Mouse (Mus musculus) limb, embryonic 12.5 days (tissue): ENCODE data around the gene Arrb1. TPM values are rescaled to one million over a fixed set of nuclear protein-coding genes. Genes with fewer than 3 reads are reported as not detected.
A peak's percentile ranks its signal among the peaks of the same experiment; 100 is the strongest.

Experiments
- ATAC-seq: fragments of 200-750 bp; cut with Nextera tagmentation; 2 replicates; pipeline ENCODE4 v1.8.0; 2017; ENCODE audit warnings: low read depth, moderate TSS enrichment; ENCODE audit not compliant: insufficient number of reproducible peaks, insufficient read depth, low FRiP score, low TSS enrichment
- H3K27ac ChIP-seq: fragments of 300-500 bp; sonication (generic); 2 replicates; pipeline ENCODE4 v1.5.1; 2016; ENCODE audit warnings: mild to moderate bottlenecking, moderate library complexity
- H3K27me3 ChIP-seq: fragments of 300-500 bp; sonication (generic); 2 replicates; pipeline ENCODE4 v1.6.1; 2016; ENCODE audit warnings: mild to moderate bottlenecking, moderate library complexity
- H3K36me3 ChIP-seq: fragments of 300-500 bp; sonication (generic); 2 replicates; pipeline ENCODE4 v1.6.1; 2016; ENCODE audit warnings: mild to moderate bottlenecking, moderate library complexity
- H3K4me1 ChIP-seq: fragments of 300-500 bp; sonication (generic); replicated peaks from 2 replicates; pipeline ENCODE4 v1.6.1; 2016
- H3K4me2 ChIP-seq: fragments of 300-500 bp; sonication (generic); 2 replicates; pipeline ENCODE4 v1.6.1; 2016; ENCODE audit warnings: mild to moderate bottlenecking, moderate library complexity
- H3K4me3 ChIP-seq: fragments of 300-500 bp; sonication (generic); replicated peaks from 2 replicates; pipeline ENCODE4 v1.5.1; 2016; ENCODE audit warnings: mild to moderate bottlenecking
- H3K9ac ChIP-seq: fragments of 300-500 bp; sonication (generic); replicated peaks from 2 replicates; pipeline ENCODE4 v1.6.1; 2016; ENCODE audit warnings: mild to moderate bottlenecking, moderate library complexity
- H3K9me3 ChIP-seq: fragments of 300-500 bp; sonication (generic); 2 replicates; pipeline ENCODE4 v1.6.1; 2016; ENCODE audit warnings: mild to moderate bottlenecking, moderate library complexity
- WGBS: fragments of 180-500 bp; shearing (Covaris S2); methylation state at CpG from one replicate; pipeline ENCODE4 v1.1.7; 2016; 5-methylcytosine and 5-hydroxymethylcytosine counted together
- microRNA counts: library from miRNA; unstranded; fragments of <30 nt; microRNA quantifications from one replicate; lab custom pipeline; 2017
- microRNA-seq: library from miRNA; unstranded; fragments of <30 nt; microRNA quantifications from one replicate; pipeline ENCODE4, GENCODE M21; 2017
- polyA plus RNA-seq: library from polyadenylated mRNA; unstranded; fragments of >200 nt; fragmentation: Nextera tagmentation; extraction: Ambion mirVana; gene quantifications from 2 replicates; pipeline ENCODE4 v1.2.1, GENCODE M21; 2016

Arrb1 gene
- polyA plus RNA-seq, 1 experiment from 2014 or later: 8.1 TPM

DNA sequence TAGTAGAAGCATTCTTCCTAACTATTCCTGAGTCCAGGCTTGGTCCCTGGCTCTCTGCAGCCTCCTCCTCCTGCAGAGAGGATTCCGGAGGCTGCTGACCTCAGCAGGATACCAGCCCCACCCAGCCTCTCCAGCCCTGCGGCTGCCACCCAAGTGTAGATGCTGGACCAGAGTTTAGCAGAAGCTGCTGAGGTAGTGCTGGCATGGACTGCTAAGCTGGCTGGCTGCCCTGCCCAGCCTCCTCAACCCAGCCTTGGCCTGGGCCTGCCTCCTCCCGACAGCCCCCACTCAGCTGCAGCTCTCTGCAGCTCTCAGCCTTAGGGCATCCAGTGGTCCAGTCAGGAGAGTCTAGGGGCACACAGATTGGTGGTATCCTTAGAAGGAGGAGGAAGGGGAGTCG, 106.0 kb downstream of the Arrb1 start:
- Histone ChIP-seq H3K4me1 (no peaks in the 10 kb centered on the region), H3K4me2 (no peak overlapping the region), H3K27me3 (peaks cover 18% of the 10 kb centered on the region; the same call in 1 of the 2 replicates), H3K4me3 (no peak overlapping the region), H3K36me3 (no peaks in the 10 kb centered on the region), H3K27ac (no peak overlapping the region), H3K9ac (no peak overlapping the region), H3K9me3 (no peaks in the 10 kb centered on the region)
- 56% methylated on average over 4 of the region's 4 CpGs for WGBS
- ATAC-seq: no peak

DNA sequence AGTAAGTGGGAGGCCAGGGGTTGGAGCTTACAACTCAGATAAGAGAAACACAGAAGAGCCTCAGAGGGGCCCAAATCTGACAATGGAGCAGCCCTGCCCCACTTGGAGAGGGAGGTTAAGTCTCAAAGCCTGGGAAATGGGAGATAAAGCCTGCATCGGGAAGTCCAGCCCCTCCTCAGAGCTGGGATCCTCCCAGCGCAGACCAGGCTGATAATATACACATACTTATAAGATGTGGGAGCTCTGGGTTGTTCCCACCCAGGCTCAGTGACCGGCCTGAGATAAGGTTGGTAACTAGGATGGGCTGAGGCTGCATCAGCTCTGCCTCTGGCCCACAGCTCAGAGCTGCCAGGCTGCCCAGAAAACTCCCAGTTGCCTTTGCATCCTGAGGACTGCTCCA, 106.8 kb downstream of the Arrb1 start:
- Histone ChIP-seq H3K27me3 (peaks cover 18% of the 10 kb centered on the region; the same call in 1 of the 2 replicates), H3K4me3 (no peak overlapping the region), H3K4me1 (no peaks in the 10 kb centered on the region), H3K4me2 (no peak overlapping the region), H3K36me3 (no peaks in the 10 kb centered on the region), H3K9me3 (no peaks in the 10 kb centered on the region), H3K9ac (no peak overlapping the region), H3K27ac (no peak overlapping the region)
- 67% methylated on average over 3 of the region's 3 CpGs for WGBS
- no peak for ATAC-seq

DNA sequence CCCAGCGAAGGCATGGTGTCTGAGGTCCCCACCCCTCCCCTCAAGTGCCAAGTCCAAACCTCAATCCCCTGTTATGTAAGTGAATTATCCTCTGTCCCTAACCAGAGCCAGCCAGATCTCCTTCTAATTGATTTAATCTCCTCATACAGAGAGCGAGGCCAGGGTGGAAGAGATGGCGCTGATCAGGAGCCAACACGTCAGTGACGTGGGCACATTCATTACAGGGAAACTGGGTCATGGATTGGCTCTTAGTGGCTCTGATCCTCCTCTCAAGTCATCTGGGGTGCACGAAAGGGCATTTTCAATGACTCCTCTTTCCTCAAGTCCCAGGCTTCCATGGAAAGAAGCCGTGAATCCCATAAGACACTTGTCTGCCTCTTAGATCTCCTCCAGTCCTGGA, 109.4 kb downstream of the Arrb1 start:
- H3K4me2 ChIP-seq: no peak overlapping the region
- WGBS: 76% methylated on average over 7 of the region's 7 CpGs

DNA sequence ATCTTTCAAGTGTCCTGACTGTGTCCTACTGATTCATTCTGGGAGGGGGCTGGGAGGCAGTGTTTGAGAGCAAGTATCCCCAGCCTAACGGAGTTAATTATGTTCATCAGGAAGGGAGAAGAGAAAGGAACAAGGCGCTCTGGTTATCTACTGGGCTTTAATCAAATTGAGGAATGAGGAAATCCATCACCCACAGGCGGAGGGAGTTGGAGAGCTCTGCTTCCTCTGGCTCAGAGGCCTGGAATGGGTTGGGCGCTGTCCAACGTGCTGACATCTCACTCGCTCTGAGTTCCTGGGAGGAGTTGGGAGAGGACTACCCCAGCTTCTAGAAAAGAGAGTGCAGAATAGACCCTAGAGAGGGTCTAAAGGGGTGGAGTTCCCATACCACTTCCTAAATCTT, 113.4 kb downstream of the Arrb1 start:
- 5% methylated on average over 6 of the region's 6 CpGs for WGBS
- H3K9ac ChIP-seq: no peak overlapping the region
- no peak for ATAC-seq
- no peak overlapping the region for H3K4me3 ChIP-seq
- H3K4me2 ChIP-seq: no peak overlapping the region
- no peak overlapping the region for H3K27ac ChIP-seq
- peaks cover 4% of the 10 kb centered on the region; the same call in 1 of the 2 replicates for H3K27me3 ChIP-seq
- no peaks in the 10 kb centered on the region for H3K36me3 ChIP-seq
- H3K9me3 ChIP-seq: no peaks in the 10 kb centered on the region
- H3K4me1 ChIP-seq: no peaks in the 10 kb centered on the region

More for the DNA sequence above, 109.4 kb downstream of the Arrb1 start:
- ATAC-seq: no peak
- Histone ChIP-seq H3K9me3 (no peaks in the 10 kb centered on the region), H3K4me1 (no peaks in the 10 kb centered on the region), H3K9ac (no peak overlapping the region), H3K4me3 (no peak overlapping the region), H3K27ac (no peak overlapping the region), H3K36me3 (no peaks in the 10 kb centered on the region), H3K27me3 (peaks cover 15% of the 10 kb centered on the region; the same call in 1 of the 2 replicates)

DNA sequence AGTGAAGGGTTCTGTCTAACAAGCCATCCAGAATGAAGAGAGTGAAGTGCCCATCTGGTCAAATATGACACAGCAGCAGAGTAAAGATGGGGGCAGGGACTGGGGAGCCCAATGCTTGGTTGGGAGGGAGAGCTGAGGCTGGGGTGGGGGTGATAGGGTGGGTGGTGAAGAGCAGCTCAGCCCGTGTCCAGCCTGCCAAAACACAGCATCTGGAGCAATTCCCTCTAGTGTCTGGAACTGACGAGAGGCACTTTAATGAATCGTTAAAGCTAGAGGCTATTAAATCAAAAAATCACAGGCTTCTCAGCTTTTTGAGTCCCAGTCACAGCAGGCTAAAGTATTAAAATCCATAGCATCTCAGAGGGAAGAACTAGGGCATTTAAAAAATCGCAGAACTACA, 114.3 kb downstream of the Arrb1 start:
- no peak overlapping the region for H3K27ac ChIP-seq
- WGBS: 41% methylated on average over 4 of the region's 4 CpGs
- no peaks in the 10 kb centered on the region for H3K9me3 ChIP-seq
- no peaks in the 10 kb centered on the region for H3K4me1 ChIP-seq
- no peak overlapping the region for H3K4me3 ChIP-seq
- H3K36me3 ChIP-seq: no peaks in the 10 kb centered on the region
- H3K27me3 ChIP-seq: peaks cover 3% of the 10 kb centered on the region; the same call in 1 of the 2 replicates
- no peak for ATAC-seq
- H3K4me2 ChIP-seq: no peak overlapping the region
- H3K9ac ChIP-seq: no peak overlapping the region

DNA sequence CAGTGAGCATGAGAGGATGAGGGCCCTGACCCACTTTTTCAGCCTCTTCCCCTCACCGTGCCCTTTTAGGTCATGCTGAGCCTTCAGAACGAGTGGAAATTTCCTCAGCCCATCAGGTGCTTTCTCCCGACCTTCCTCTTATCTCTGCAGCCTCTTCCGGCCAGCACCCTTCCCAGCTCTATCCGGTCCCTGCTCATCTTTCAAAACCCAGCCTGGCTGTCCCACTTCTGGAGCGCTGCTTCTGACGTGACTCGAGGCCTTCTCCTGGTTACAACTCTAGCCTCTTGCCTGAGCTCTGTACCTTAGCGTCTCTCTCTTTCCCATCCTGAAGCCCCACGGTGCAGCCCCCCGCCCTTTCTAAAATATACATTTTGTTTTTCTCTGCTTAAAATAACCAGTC, 119.0 kb downstream of the Arrb1 start:
- Histone ChIP-seq H3K27me3 (peaks cover 9% of the 10 kb centered on the region), H3K27ac (no peak overlapping the region), H3K9ac (no peak overlapping the region), H3K4me3 (no peak overlapping the region), H3K9me3 (no peaks in the 10 kb centered on the region), H3K4me1 (no peaks in the 10 kb centered on the region), H3K36me3 (no peaks in the 10 kb centered on the region), H3K4me2 (no peak overlapping the region)
- ATAC-seq: no peak
- 82% methylated on average over 11 of the region's 11 CpGs for WGBS

MicroRNAs within 50 kb of the gene (microRNA counts, 519-probe panel; counts per million panel counts)
- microRNA mmu-miR-326 (lab: Ali Mortazavi, UCI): not detected

Small RNAs within 50 kb of the gene (microRNA-seq; reads per million reads assigned to microRNA genes)
- gene Mir326: 21.6 reads per million, percentile 34 among the genes with 10 or more reads in this experiment

Other genes with a start within 250 kb of the Arrb1 start
- 1,189 and 1,266 TPM in 2 replicates for gene Serpinh1, start 182.2 kb upstream of the Arrb1 start, polyA plus RNA-seq
- gene Gdpd5, start 154.1 kb upstream of the Arrb1 start, polyA plus RNA-seq: 11.2 and 12.2 TPM in 2 replicates
- 1.2 and 1.7 TPM in 2 replicates for gene Klhl35, start 69.5 kb upstream of the Arrb1 start, polyA plus RNA-seq
- gene Rps3, start 51.7 kb upstream of the Arrb1 start, polyA plus RNA-seq: 746 and 757 TPM in 2 replicates
- gene Tpbgl, start 91.6 kb downstream of the Arrb1 start, polyA plus RNA-seq: 0.14 and 0.26 TPM in 2 replicates
- 1.4 and 1.5 TPM in 2 replicates for gene Slco2b1, start 175.9 kb downstream of the Arrb1 start, polyA plus RNA-seq
- gene Olfr520, start 194.8 kb downstream of the Arrb1 start, polyA plus RNA-seq: not detected in 2 replicates
- not detected in 2 replicates for gene Olfr521, start 228.0 kb downstream of the Arrb1 start, polyA plus RNA-seq